Mouse (Mus musculus): ENCODE data around the gene Ptpn21. TPM values are rescaled to one million over a fixed set of nuclear protein-coding genes. Genes with fewer than 3 reads are reported as not detected.
A peak's percentile ranks its signal among the peaks of the same experiment; 100 is the strongest.

Ptpn21 gene
- 18.5 and 19.8 TPM in 2 replicates for total RNA-seq (2021)
- long read RNA-seq, experiment 1, partial matches to known transcripts = 4 of 6 reads
- long read RNA-seq, experiment 1, other reads (novel, unspliced or antisense) = 2 of 6 reads
- long read RNA-seq, experiment 2, partial matches to known transcripts = 0 of 1 reads
- long read RNA-seq, experiment 2, other reads (novel, unspliced or antisense) = 1 of 1 reads

- peak; percentile 84 for DNase-seq
Observed at GRCm38 (mm10) chr12:98736951-98737800, at the start of gene Ptpn21. TSS of gene Ptpn21 (minus strand) at chr12:98737405.

DNA sequence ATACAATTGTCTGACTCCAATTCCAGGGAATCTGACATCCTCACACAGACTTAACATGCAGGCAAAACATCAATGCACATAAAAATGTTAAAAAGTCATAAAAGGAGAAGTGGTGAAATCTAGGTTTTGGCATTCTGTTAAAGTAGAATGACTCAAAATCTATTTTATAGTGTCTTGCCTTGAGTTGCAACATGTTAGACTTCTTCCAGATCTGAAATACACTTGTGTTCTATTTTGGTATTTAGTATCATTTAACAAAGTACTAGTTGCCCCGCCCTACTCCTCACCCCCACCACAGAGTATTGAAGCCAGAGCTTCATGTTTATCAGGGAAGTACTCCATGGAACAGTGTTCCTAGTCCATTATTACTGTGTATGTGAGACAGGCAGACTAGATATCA is 47.0 kb upstream of the Ptpn21 start:
- no peak for DNase-seq

DNA sequence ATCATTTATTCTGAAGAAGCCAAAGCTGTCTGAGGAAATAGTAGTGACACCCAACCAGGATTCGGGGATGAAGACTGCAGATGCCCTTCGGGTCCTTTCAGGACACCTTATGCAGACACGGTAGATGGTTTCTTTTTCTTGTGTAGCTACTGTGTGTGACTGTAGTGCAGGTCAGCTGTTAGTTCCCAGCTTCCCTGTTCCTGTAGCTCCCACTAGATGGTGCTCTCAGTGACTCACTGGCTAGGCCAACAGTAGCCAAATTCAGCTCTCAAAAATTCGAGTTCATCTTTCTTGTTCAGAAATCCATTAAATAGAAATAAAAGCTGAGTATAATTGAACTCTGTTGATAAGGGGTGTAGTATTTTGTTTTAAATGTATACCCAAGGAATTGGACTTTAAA is 41.9 kb upstream of the Ptpn21 start:
- peak; percentile 19 for DNase-seq

- no peak for DNase-seq
Observed at GRCm38 (mm10) chr12:98777509-98777908, 40.3 kb upstream of the Ptpn21 start.

DNA sequence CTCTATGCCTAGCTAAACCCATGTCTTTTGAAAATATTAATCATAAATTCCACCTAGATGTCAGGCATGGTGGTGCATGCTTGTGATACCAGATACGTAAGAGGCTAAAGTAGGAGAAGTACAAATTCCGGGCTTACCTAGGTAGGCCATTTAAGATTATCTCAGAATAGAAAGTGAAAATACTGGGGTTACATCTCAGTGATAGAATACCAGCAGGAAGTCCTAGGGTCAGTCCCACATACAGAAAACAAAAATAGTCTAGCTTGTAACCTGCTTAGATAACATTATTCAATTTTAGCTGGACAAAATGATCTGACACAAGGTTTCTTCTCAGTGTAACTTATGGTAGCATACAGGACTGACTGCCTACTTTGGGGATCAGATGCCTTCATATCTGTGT is 29.0 kb upstream of the Ptpn21 start:
- no peak for DNase-seq

- DNase-seq = no peak
Observed at GRCm38 (mm10) chr12:98759700-98760099, 22.5 kb upstream of the Ptpn21 start.

- peak; percentile 31 for DNase-seq
Observed at GRCm38 (mm10) chr12:98757636-98758035, 20.4 kb upstream of the Ptpn21 start.

- peak; percentile 28 for DNase-seq
Observed at GRCm38 (mm10) chr12:98747380-98747753, 10.2 kb upstream of the Ptpn21 start.

DNA sequence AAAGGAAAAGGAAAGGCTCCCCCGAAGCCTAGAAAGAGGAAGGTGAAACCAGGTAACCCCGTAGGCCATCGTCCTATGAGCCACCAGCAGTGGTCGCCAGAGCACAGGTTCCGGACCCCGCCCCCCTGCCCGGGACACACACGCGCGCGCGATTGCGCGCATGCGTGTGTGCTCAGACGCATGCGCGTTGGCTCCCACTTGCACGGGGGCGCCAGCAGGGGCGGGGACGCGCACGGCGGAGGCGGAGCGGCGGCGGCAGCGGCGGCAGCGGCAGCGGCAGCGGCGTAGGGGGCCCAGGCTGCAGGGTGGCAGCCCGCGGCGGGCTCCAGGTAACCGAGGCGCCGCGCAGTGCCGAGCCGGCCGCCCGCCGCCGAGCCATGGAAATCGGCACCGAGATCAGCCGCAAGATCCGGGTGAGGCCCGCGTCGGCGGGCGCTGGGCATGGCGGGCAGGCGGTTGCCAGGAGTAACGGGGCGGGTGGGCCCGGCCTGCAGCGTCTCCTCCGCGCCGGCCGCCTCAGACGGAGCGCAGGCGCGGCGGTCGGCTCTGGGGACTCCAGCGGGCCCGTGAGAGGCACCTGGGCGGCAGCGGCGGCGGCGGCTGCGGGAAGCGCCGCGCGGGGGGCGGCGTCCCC is 9.7 kb upstream of the Ptpn21 start, which contains the start of gene Zc3h14:
TSS of gene Zc3h14 (plus strand) at position 219 of the 634 bp plus-strand sequence.
- peak; percentile 96 for DNase-seq

DNA sequence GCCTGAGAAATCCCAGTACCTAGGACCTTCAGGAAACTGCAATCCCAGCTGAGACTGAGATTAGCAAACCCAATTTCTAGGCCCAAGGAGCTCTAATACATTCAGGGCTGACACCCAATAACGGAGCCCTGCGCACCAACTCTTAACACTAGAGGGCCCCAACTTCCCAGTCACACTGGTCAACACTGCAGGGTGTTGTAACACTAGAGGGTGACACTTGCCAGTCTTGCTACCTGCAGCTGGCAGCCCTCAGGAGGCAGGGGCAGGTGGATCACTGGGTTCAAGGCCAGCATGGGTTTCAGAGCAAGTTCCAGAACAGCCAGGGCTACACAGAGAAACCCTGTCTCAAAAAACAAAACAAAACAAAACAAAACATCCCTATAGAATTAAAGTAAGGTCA is 8.9 kb upstream of the Ptpn21 start:
- DNase-seq = peak; percentile 80

GRCm38 (mm10) chr12:98745626-98746025 is 8.4 kb upstream of the Ptpn21 start:
- no peak for DNase-seq

DNA sequence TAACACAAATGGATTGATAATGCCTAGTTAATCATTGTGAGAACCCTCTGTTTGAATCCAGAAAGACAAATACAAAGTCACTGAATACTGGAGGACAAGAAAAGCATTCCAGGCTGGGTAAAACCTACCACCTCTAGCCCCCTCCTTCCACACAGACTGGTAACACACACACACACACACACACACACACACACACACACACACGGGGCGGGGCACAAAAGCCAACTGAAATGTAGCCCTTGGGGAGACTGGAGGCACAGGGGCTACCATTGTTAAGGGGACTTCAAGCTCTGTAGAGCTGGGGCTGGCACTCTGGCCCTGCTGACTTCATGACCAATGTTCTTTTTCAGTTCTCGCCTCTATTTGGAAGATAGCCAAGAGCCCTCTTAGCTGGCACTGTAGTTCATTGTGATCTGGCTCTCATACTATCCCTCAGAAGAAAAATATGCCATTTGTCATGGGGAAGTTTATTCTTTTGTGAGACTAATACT is 3.9 kb upstream of the Ptpn21 start:
- DNase-seq = peak; percentile 24

DNA sequence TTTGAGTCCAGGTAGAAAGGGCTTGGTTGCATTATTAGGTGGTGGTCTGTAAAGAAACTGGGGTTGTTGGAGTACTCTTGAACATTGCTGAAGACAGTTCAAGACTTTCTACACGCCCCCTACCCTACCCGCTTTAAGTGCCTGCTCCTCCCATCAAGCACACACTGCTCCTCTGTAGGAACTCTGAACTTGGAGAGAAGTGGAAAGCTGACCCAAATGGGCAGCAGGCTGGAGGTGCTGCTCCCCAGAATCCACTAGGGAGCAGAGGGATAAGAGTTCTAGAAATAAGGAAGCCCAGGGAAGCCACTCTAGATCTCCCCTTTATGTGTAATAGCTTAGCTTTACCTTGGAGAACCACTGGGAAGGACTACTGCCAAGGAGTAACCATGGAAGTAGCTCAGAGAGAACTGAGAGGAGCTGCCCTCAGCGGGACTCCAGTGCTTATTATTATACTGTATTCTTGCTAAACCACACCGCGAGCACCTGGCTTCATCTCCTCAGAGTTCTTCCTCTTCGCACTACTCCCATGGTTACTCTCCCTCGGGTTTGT is 671 bp upstream of the Ptpn21 start:
- peak; percentile 16 for DNase-seq

GRCm38 (mm10) chr12:98734880-98735801 is 2.1 kb downstream of the Ptpn21 start:
- DNase-seq = no peak

DNA sequence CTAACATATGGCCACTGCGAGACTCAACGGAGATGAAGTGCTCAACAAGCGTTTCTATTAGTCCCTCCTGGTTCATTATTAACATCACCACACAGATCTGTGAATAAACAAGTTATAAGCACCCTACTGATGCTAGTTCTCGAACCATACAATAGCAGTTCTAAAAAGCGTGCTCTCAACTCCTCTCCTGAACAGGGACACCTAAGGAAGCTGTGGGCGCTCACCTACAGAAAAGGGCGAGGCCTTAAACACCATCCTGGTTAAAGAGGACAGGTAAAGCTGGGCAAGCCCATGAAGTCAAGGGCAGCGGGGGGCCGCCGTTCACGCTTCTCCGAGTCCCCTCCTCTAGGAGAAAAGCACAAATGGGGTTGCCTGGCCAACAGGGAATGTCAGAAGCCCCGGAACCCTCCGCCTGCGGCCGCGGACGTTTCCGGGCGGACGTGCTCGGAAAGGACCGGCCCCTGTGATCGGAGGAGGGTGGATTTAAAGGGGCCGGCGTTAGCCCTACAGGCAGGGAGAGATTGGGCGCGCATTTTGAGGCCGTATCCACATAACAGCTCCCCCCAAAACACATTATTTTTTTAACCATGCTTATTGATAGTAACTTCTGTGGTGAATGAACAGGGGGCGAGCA is 2.8 kb downstream of the Ptpn21 start:
- peak; percentile 94 for DNase-seq

DNA sequence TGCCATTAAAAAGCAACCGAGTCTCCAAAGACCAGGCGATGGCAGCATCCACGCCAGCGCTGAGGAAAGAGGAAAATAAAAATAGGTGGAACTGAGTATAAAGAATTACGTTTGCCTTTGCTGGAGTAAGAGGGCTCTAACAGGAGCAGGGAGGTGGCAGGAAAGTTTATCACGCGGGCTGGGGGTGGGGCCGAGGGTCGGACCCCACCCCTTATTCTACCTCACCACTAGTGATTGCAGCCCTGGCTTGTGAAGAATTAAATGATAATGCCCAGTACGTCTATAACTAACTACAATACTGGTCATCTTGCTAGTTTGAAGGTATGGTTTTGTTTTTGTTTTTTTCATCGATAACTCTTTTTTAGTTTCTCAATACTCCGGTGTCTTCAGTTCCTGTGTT is 3.4 kb downstream of the Ptpn21 start:
- DNase-seq = no peak

GRCm38 (mm10) chr12:98733165-98733564 is 4.0 kb downstream of the Ptpn21 start:
- no peak for DNase-seq

GRCm38 (mm10) chr12:98730682-98731081 is 6.5 kb downstream of the Ptpn21 start:
- no peak for DNase-seq

GRCm38 (mm10) chr12:98727186-98727585 is 10.0 kb downstream of the Ptpn21 start:
- DNase-seq = no peak

- no peak for DNase-seq
Observed at GRCm38 (mm10) chr12:98726078-98726477, 11.1 kb downstream of the Ptpn21 start.

DNA sequence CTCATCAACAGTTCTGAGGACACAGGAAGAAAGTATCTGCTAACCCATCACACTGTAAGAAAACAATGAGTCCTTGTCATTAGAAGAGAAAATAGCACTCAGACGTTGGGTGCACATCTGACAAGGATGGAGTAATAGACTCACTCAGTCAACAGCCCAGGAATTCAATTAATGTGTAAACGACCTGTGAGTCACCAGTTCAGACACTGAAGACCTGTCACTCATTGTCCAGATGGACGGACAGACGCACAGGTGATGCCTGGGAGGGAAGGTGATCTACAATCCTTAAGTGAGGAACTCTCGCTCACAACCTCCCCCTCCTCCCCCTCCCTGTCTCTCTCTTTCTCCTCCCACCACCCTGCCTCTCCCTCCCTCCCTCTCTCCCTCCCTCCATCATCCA is 12.2 kb downstream of the Ptpn21 start:
- no peak for DNase-seq
